Mouse (Mus musculus) adrenal gland, adult (tissue): ENCODE results near the gene Ing1.

Source experiments
- DNase-seq, 2 experiments: peaks; one replicate each; pipeline ENCODE4 v3.0.0; 2022 to 2023; ENCODE audit warnings: low spot score in 1 of 2; ENCODE audit not compliant: inconsistent age in 2 of 2

The Ing1 gene

GRCm38 (mm10) chr8:11585513-11586373 is 30.4 kb downstream of the Ing1 start:
- DNase-seq = no peak

- no peak for DNase-seq
Measured at GRCm38 (mm10) chr8:11586374-11586745, 31.0 kb downstream of the Ing1 start.

- no peak for DNase-seq
Measured at GRCm38 (mm10) chr8:11591837-11592236, 36.5 kb downstream of the Ing1 start.

- DNase-seq = peak; percentile 69 to 85
Measured at GRCm38 (mm10) chr8:11592296-11592695, 36.9 kb downstream of the Ing1 start.

GRCm38 (mm10) chr8:11593222-11593884 is 38.0 kb downstream of the Ing1 start:
- no peak for DNase-seq

- DNase-seq = peak in 1 of 2 experiments; percentile 77
Measured at GRCm38 (mm10) chr8:11600301-11600951, 45.1 kb downstream of the Ing1 start.

GRCm38 (mm10) chr8:11602006-11602680 is 46.8 kb downstream of the Ing1 start:
- DNase-seq = peak; percentile 63 to 90

- DNase-seq = no peak
Measured at GRCm38 (mm10) chr8:11608848-11609247, 53.5 kb downstream of the Ing1 start.
